Mouse (Mus musculus) CH12.LX (cell line): Measurements from ENCODE around the gene Bmx. TPM values are rescaled to one million over a fixed set of nuclear protein-coding genes. Genes with fewer than 3 reads are reported as not detected.

ENCODE experiments used
- DNase-seq: peaks from one replicate; pipeline ENCODE4 v3.0.0-alpha.2; 2013; ENCODE audit errors: extremely low read depth
- H3K27ac ChIP-seq: 2 replicates; pipeline ENCODE4 v1.5.1; 2012; ENCODE audit warnings: low read depth, mild to moderate bottlenecking, control low read depth, moderate library complexity; ENCODE audit not compliant: insufficient read depth
- H3K27me3 ChIP-seq: replicated peaks from 2 replicates; pipeline ENCODE3; 2012; ENCODE audit warnings: inconsistent platforms
- H3K36me3 ChIP-seq, 2 experiments: replicated peaks in 1 of 2; 2 replicates each; pipeline versions ENCODE3 to v1.6.1; 2012; ENCODE audit warnings: inconsistent platforms in 1 of 2, low read length in 1 of 2, mild to moderate bottlenecking in 1 of 2, mixed read lengths in 1 of 2, moderate library complexity in 1 of 2; ENCODE audit not compliant: control insufficient read depth in 1 of 2, insufficient read depth in 1 of 2
- H3K4me1 ChIP-seq, 2 experiments: 2 replicates each; pipeline ENCODE4 v1.6.1; 2012; ENCODE audit warnings: inconsistent platforms in 1 of 2, moderate library complexity in 1 of 2; ENCODE audit not compliant: insufficient read depth in 2 of 2, control insufficient read depth in 1 of 2
- H3K4me2 ChIP-seq: 2 replicates; pipeline ENCODE4 v1.6.1; 2012; ENCODE audit warnings: low read depth, mild to moderate bottlenecking, control low read depth; ENCODE audit not compliant: poor library complexity, insufficient read depth, severe bottlenecking
- H3K4me3 ChIP-seq, 3 experiments: fragments of 150-350 bp in 1 of 3; sonication (generic) in 1 of 3; replicated peaks in 1 of 3; 2 replicates each; pipeline versions ENCODE3 to v1.5.1; 2011 to 2012; ENCODE audit warnings: low read depth in 2 of 3, low read length in 2 of 3, mild to moderate bottlenecking in 2 of 3, moderate library complexity in 2 of 3, control low read depth in 1 of 3, improper control_type of control experiment in 1 of 3, inconsistent platforms in 1 of 3, mixed read lengths in 1 of 3; ENCODE audit not compliant: poor library complexity in 1 of 3
- H3K79me2 ChIP-seq: replicated peaks from 2 replicates; pipeline ENCODE4 v1.6.1; 2012; ENCODE audit warnings: mild to moderate bottlenecking, moderate library complexity; ENCODE audit not compliant: control insufficient read depth, poor library complexity, insufficient read depth, severe bottlenecking; ENCODE audit errors: extremely low read depth
- H3K9ac ChIP-seq: 2 replicates; pipeline ENCODE4 v1.6.1; 2012; ENCODE audit warnings: low read depth, mild to moderate bottlenecking, control low read depth, moderate library complexity; ENCODE audit not compliant: insufficient read depth
- H3K9me3 ChIP-seq: replicated peaks from 2 replicates; pipeline ENCODE3; 2012; ENCODE audit warnings: low read length, inconsistent platforms, mixed read lengths
- BHLHE40 ChIP-seq: IDR thresholded peaks from 2 replicates; pipeline ENCODE4 v1.6.1; 2011; ENCODE audit warnings: mild to moderate bottlenecking, low read depth, low read length, improper control_type of control experiment
- E2F4 ChIP-seq: IDR thresholded peaks from 2 replicates; pipeline ENCODE4 v1.6.1; 2011; ENCODE audit warnings: low read depth, low read length, improper control_type of control experiment; ENCODE audit not compliant: insufficient replicate concordance
- ELF1 ChIP-seq: IDR thresholded peaks from 2 replicates; pipeline ENCODE4 v1.6.1; 2014; ENCODE audit warnings: low read depth, mild to moderate bottlenecking, inconsistent platforms, low read length, improper control_type of control experiment
- EP300 ChIP-seq: IDR thresholded peaks from 2 replicates; pipeline ENCODE4 v1.6.1; 2011; ENCODE audit warnings: low read length, improper control_type of control experiment
- ETS1 ChIP-seq: conservative IDR thresholded peaks from 2 replicates; pipeline ENCODE4 v1.6.1; 2012; ENCODE audit warnings: low read depth, mild to moderate bottlenecking, inconsistent platforms, low read length, improper control_type of control experiment, moderate library complexity
- GABPA ChIP-seq: IDR thresholded peaks from 2 replicates; pipeline ENCODE4 v1.6.1; 2012; ENCODE audit warnings: low read depth, low read length, improper control_type of control experiment, inconsistent platforms; ENCODE audit not compliant: insufficient replicate concordance
- HCFC1 ChIP-seq: IDR thresholded peaks from 2 replicates; pipeline ENCODE4 v1.6.1; 2012; ENCODE audit warnings: low read depth, mild to moderate bottlenecking, inconsistent platforms, low read length, improper control_type of control experiment
- JUND ChIP-seq: conservative IDR thresholded peaks from 2 replicates; pipeline ENCODE4 v1.6.1; 2011; ENCODE audit warnings: low read depth, low read length, improper control_type of control experiment
- MAZ ChIP-seq: IDR thresholded peaks from 2 replicates; pipeline ENCODE4 v1.6.1; 2012; ENCODE audit warnings: low read depth, mild to moderate bottlenecking, inconsistent platforms, low read length, improper control_type of control experiment, moderate library complexity
- MEF2A ChIP-seq: IDR thresholded peaks from 2 replicates; pipeline ENCODE4 v1.6.1; 2014; ENCODE audit warnings: low read depth, mild to moderate bottlenecking, inconsistent platforms, low read length, improper control_type of control experiment, borderline replicate concordance
- MYC ChIP-seq: IDR thresholded peaks from 2 replicates; pipeline ENCODE4 v1.6.1; 2011; ENCODE audit warnings: low read depth, mild to moderate bottlenecking, improper control_type of control experiment, low read length
- PAX5 ChIP-seq: IDR thresholded peaks from 2 replicates; pipeline ENCODE4 v1.6.1; 2012; ENCODE audit warnings: low read length, inconsistent platforms, mixed read lengths
- RAD21 ChIP-seq: IDR thresholded peaks from 2 replicates; pipeline ENCODE4 v1.6.1; 2011; ENCODE audit warnings: low read depth, mild to moderate bottlenecking, low read length, improper control_type of control experiment, moderate library complexity
- SIN3A ChIP-seq: IDR thresholded peaks from 2 replicates; pipeline ENCODE4 v1.6.1; 2012; ENCODE audit warnings: low read length, improper control_type of control experiment, inconsistent platforms
- SMC3 ChIP-seq: IDR thresholded peaks from 2 replicates; pipeline ENCODE4 v1.6.1; 2011; ENCODE audit warnings: low read depth, low read length, improper control_type of control experiment
- TBP ChIP-seq: conservative IDR thresholded peaks from 2 replicates; pipeline ENCODE4 v1.6.1; 2011; ENCODE audit warnings: low read depth, low read length, improper control_type of control experiment
- UBTF ChIP-seq: IDR thresholded peaks from 2 replicates; pipeline ENCODE4 v1.6.1; 2012; ENCODE audit warnings: low read depth, mild to moderate bottlenecking, inconsistent platforms, low read length, improper control_type of control experiment, moderate library complexity
- ZC3H11A ChIP-seq: IDR thresholded peaks from 2 replicates; pipeline ENCODE4 v1.6.1; 2012; ENCODE audit warnings: low read depth, mild to moderate bottlenecking, inconsistent platforms, low read length, improper control_type of control experiment
- ZKSCAN1 ChIP-seq: IDR thresholded peaks from 2 replicates; pipeline ENCODE4 v1.6.1; 2012; ENCODE audit warnings: low read depth, inconsistent platforms, low read length, improper control_type of control experiment, borderline replicate concordance
- ZMIZ1 ChIP-seq: IDR thresholded peaks from 2 replicates; pipeline ENCODE4 v1.6.1; 2012; ENCODE audit warnings: low read depth, mild to moderate bottlenecking, inconsistent platforms, low read length, improper control_type of control experiment
- ZNF384 ChIP-seq: IDR thresholded peaks from 2 replicates; pipeline ENCODE4 v1.6.1; 2012; ENCODE audit warnings: low read depth, low read length, improper control_type of control experiment, inconsistent platforms
- dilution Hi-C: fragments of 300-500 bp; cut with MboI; formaldehyde crosslinking; loops from 2 replicates; pipeline ENCODE4 v1.14.3; 2020; ENCODE audit warnings: low sequenced_read_pairs; ENCODE audit not compliant: extremely low pct_unique_long_range_greater_than_20kb, extremely low pct_ligation_motif_present
- in situ Hi-C: fragments of 300-500 bp; cut with MboI; formaldehyde crosslinking; loops from 3 replicates; pipeline ENCODE4 v1.14.3; 2019; ENCODE audit warnings: low sequenced_read_pairs, low pct_ligation_motif_present, low pct_unique_long_range_greater_than_20kb, mixed read lengths
- polyA plus RNA-seq: library from polyadenylated mRNA; unstranded; fragments of >175 nt; gene quantifications from 2 replicates; pipeline ENCODE4 v1.2.1, GENCODE M21; 2012; ENCODE audit warnings: low read depth; ENCODE audit not compliant: insufficient read length
- total RNA-seq, 2 experiments: library from RNA; depleted of rRNA; stranded (reverse); fragments of 300-350 nt in 1 of 2; fragments of >200 nt in 1 of 2; gene quantifications; 2 replicates each; pipeline ENCODE4 v1.2.3; 2012 to 2014

Gene Bmx
- total and polyA plus RNA-seq, 3 experiments: 0.08 TPM; not detected in 2

DNA sequence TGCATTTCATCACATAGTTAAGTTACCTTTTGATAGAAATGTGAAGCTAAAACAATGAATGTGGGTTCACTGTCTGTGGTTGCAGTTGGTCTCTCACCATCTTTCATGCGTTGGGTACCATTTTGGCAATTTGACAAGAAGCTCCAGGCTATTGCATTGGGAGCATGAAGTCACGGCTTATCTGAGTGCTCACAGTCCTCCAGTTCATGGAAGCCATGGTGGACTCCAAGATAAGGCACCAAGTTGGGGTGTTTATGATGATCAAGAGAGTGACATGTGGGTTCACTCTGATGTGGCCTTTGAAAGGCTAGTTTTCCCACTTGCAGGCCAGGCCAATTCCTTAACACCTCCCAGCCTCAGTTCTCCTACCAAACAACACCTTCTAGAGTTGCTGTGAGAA lies 60.3 kb downstream of the Bmx start:
- Histone ChIP-seq H3K4me3 (no peak overlapping the region), H3K36me3 (no peaks in the 10 kb centered on the region), H3K9me3 (no peaks in the 10 kb centered on the region), H3K79me2 (no peaks in the 10 kb centered on the region), H3K9ac (no peak overlapping the region), H3K4me2 (no peak overlapping the region), H3K27me3 (no peaks in the 10 kb centered on the region), H3K27ac (no peak overlapping the region), H3K4me1 (no peaks in the 10 kb centered on the region)
- DNase-seq: no peak
- dilution Hi-C loops: no loop called here
- in situ Hi-C loops: no loop called here
- TF ChIP-seq ZNF384: no peak
- TF ChIP-seq MAZ: no peak
- TF ChIP-seq EP300: no peak
- TF ChIP-seq PAX5: no peak
- TF ChIP-seq GABPA: no peak
- TF ChIP-seq JUND: no peak
- no peak for TF ChIP-seq SMC3
- no peak for TF ChIP-seq ZMIZ1
- TF ChIP-seq MYC: no peak
- TF ChIP-seq UBTF: no peak
- no peak for TF ChIP-seq TBP
- TF ChIP-seq RAD21: no peak
- no peak for TF ChIP-seq ZC3H11A

DNA sequence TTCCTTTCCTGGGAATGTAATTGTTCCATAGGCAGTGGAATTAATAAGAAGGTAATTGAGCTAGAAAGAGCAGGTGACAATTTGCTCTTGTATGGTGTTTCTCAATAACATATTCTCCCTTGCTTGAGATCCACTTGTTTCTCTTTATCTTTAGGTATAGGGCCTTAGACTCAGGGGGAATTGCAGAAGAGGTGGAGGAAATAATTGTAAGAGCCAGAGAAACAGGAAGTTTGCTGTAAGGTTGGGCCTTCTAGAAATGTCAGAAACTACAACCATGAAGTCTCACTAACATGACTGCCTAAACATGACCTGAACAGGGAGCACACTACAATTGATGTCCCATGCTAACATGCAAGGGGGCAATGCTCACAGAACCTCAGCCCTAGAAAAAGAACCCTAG lies 68.1 kb downstream of the Bmx start:
- in situ Hi-C loops: loop anchor here (10.0 kb wide), 1 partner anchor 205 kb away; no protein-coding TSS in a partner anchor
- no peak overlapping the region for H3K4me2 ChIP-seq
- H3K27me3 ChIP-seq: no peaks in the 10 kb centered on the region
- no peak overlapping the region for H3K4me3 ChIP-seq
- H3K4me1 ChIP-seq: no peaks in the 10 kb centered on the region
- no peaks in the 10 kb centered on the region for H3K9me3 ChIP-seq
- no peaks in the 10 kb centered on the region for H3K36me3 ChIP-seq
- DNase-seq: no peak
- TF ChIP-seq ZKSCAN1 (no peak), MYC (no peak), PAX5 (no peak), ZMIZ1 (no peak), BHLHE40 (no peak), ELF1 (no peak), SMC3 (no peak), E2F4 (no peak), UBTF (no peak), MAZ (no peak), MEF2A (no peak), EP300 (no peak), ETS1 (no peak), SIN3A (no peak), HCFC1 (no peak)
- H3K79me2 ChIP-seq: no peaks in the 10 kb centered on the region
- dilution Hi-C loops: no loop called here
- no peak overlapping the region for H3K9ac ChIP-seq
- H3K27ac ChIP-seq: no peak overlapping the region
